Mouse (Mus musculus) cerebellum, adult 9-10 months (tissue): ENCODE data around the gene Pacrg.

Source experiments
- DNase-seq: peaks from one replicate; pipeline ENCODE4 v3.0.0; 2022

The Pacrg gene

GRCm38 (mm10) chr17:10620621-10621020, 219.5 kb downstream of the Pacrg start:
- DNase-seq, result no peak

GRCm38 (mm10) chr17:10619881-10620280, 220.2 kb downstream of the Pacrg start:
- DNase-seq, result peak; percentile 43

GRCm38 (mm10) chr17:10617656-10618055, 222.5 kb downstream of the Pacrg start:
- peak; percentile 75 for DNase-seq

- no peak for DNase-seq
These were observed 224.5 kb downstream of the Pacrg start for GRCm38 (mm10) chr17:10615611-10616010.

GRCm38 (mm10) chr17:10614696-10615095, 225.4 kb downstream of the Pacrg start:
- DNase-seq, result no peak

- no peak for DNase-seq
These were observed 228.5 kb downstream of the Pacrg start for GRCm38 (mm10) chr17:10611626-10612025.

- no peak for DNase-seq
These were observed 232.0 kb downstream of the Pacrg start for GRCm38 (mm10) chr17:10608146-10608545.

GRCm38 (mm10) chr17:10606090-10606489, 234.0 kb downstream of the Pacrg start:
- no peak for DNase-seq

- DNase-seq, result no peak
These were observed 242.4 kb downstream of the Pacrg start for GRCm38 (mm10) chr17:10597741-10598140.

GRCm38 (mm10) chr17:10589604-10590003, 250.5 kb downstream of the Pacrg start:
- no peak for DNase-seq

- DNase-seq, result no peak
These were observed 251.2 kb downstream of the Pacrg start for GRCm38 (mm10) chr17:10588922-10589400.

- no peak for DNase-seq
These were observed 256.8 kb downstream of the Pacrg start for GRCm38 (mm10) chr17:10583301-10583700.

- DNase-seq, result no peak
These were observed 264.8 kb downstream of the Pacrg start for GRCm38 (mm10) chr17:10575306-10575705.

GRCm38 (mm10) chr17:10572436-10572835, 267.7 kb downstream of the Pacrg start:
- DNase-seq, result no peak

GRCm38 (mm10) chr17:10569270-10569669, 270.8 kb downstream of the Pacrg start:
- no peak for DNase-seq

GRCm38 (mm10) chr17:10567411-10567810, 272.7 kb downstream of the Pacrg start:
- no peak for DNase-seq

GRCm38 (mm10) chr17:10564191-10564590, 275.9 kb downstream of the Pacrg start:
- DNase-seq, result no peak

- no peak for DNase-seq
These were observed 277.2 kb downstream of the Pacrg start for GRCm38 (mm10) chr17:10562871-10563270.

GRCm38 (mm10) chr17:10560053-10560452, 280.1 kb downstream of the Pacrg start:
- DNase-seq, result no peak

- no peak for DNase-seq
These were observed 281.4 kb downstream of the Pacrg start for GRCm38 (mm10) chr17:10558671-10559070.

GRCm38 (mm10) chr17:10552295-10553056, 287.6 kb downstream of the Pacrg start:
- no peak for DNase-seq

- DNase-seq, result no peak
These were observed 289.2 kb downstream of the Pacrg start for GRCm38 (mm10) chr17:10550781-10551520.

GRCm38 (mm10) chr17:10549825-10550224, 290.3 kb downstream of the Pacrg start:
- no peak for DNase-seq

GRCm38 (mm10) chr17:10548969-10549368, 291.1 kb downstream of the Pacrg start:
- DNase-seq, result no peak
